Mouse (Mus musculus): Measurements from ENCODE around the gene Elp1. TPM values are rescaled to one million over a fixed set of nuclear protein-coding genes. Genes with fewer than 3 reads are reported as not detected.

The Elp1 gene
- polyA plus RNA-seq, 2 experiments, result 11.8 to 13.4 TPM

- H3K4me1 ChIP-seq (replicated peaks; ENCODE audit: control insufficient read depth in 2 of 2, insufficient read depth in 2 of 2, low read length in 1 of 2), result no peaks in the 10 kb centered on the region; a peak in 1 of 4 replicates
- H3K36me3 ChIP-seq (replicated peaks; ENCODE audit: control insufficient read depth, insufficient read depth, low read depth), result peaks cover 3% of the 10 kb centered on the region; the same call in 1 of the 2 replicates
- H3K9ac ChIP-seq (replicated peaks), result no peak overlapping the region
- no peak for ATAC-seq (ENCODE audit: insufficient read depth)
- WGBS (ENCODE audit: insufficient replicate concordance), result 77% methylated on average over 4 of the region's 4 CpGs
- no peak overlapping the region for H3K4me2 ChIP-seq (ENCODE audit: low read depth)
- no peak overlapping the region for H3K27ac ChIP-seq
- no peak for DNase-seq (ENCODE audit: low read depth in 3 of 3, low spot score in 3 of 3)
- H3K9me3 ChIP-seq (ENCODE audit: control insufficient read depth, low read length), result no peaks in the 10 kb centered on the region
- no peak overlapping the region for H3K4me3 ChIP-seq (ENCODE audit: insufficient read depth in 1 of 2, low read depth in 2 of 2, low read length in 2 of 2)
- H3K27me3 ChIP-seq (ENCODE audit: control insufficient read depth, insufficient read depth, low read length), result no peaks in the 10 kb centered on the region
- TF ChIP-seq CTCF (IDR thresholded peaks at IDR 0.05; ENCODE audit: low read depth), result no peak
- TF ChIP-seq EP300 (IDR thresholded peaks at IDR 0.05; ENCODE audit: low read depth), result no peak
Measured at GRCm38 (mm10) chr4:56844911-56845310, 42.8 kb upstream of the Elp1 start.

GRCm38 (mm10) chr4:56843963-56844362 is 41.8 kb upstream of the Elp1 start:
- H3K27me3 ChIP-seq (ENCODE audit: control insufficient read depth, insufficient read depth, low read length), result no peaks in the 10 kb centered on the region
- ATAC-seq (ENCODE audit: insufficient read depth) (no peak), DNase-seq (ENCODE audit: low read depth in 3 of 3, low spot score in 3 of 3) (no peak)
- H3K27ac ChIP-seq, result no peak overlapping the region
- 75% methylated on average over 2 of the region's 2 CpGs for WGBS (ENCODE audit: insufficient replicate concordance)
- no peaks in the 10 kb centered on the region for H3K9me3 ChIP-seq (ENCODE audit: control insufficient read depth, low read length)
- no peak for TF ChIP-seq EP300 (IDR thresholded peaks at IDR 0.05; ENCODE audit: low read depth)
- peak; percentile 58 for TF ChIP-seq CTCF (IDR thresholded peaks at IDR 0.05; ENCODE audit: low read depth)
- H3K36me3 ChIP-seq (replicated peaks; ENCODE audit: control insufficient read depth, insufficient read depth, low read depth), result peaks cover 3% of the 10 kb centered on the region; the same call in 1 of the 2 replicates
- no peak overlapping the region for H3K4me2 ChIP-seq (ENCODE audit: low read depth)
- no peaks in the 10 kb centered on the region; a peak in 1 of 4 replicates for H3K4me1 ChIP-seq (replicated peaks; ENCODE audit: control insufficient read depth in 2 of 2, insufficient read depth in 2 of 2, low read length in 1 of 2)
- H3K9ac ChIP-seq (replicated peaks), result no peak overlapping the region
- no peak overlapping the region for H3K4me3 ChIP-seq (ENCODE audit: insufficient read depth in 1 of 2, low read depth in 2 of 2, low read length in 2 of 2)

GRCm38 (mm10) chr4:56842501-56842900 is 40.4 kb upstream of the Elp1 start:
- Histone ChIP-seq H3K9ac (replicated peaks) (no peak overlapping the region), H3K9me3 (ENCODE audit: control insufficient read depth, low read length) (no peaks in the 10 kb centered on the region), H3K4me1 (replicated peaks; ENCODE audit: control insufficient read depth in 2 of 2, insufficient read depth in 2 of 2, low read length in 1 of 2) (no peaks in the 10 kb centered on the region; a peak in 1 of 4 replicates), H3K27me3 (ENCODE audit: control insufficient read depth, insufficient read depth, low read length) (no peaks in the 10 kb centered on the region), H3K4me2 (ENCODE audit: low read depth) (no peak overlapping the region), H3K4me3 (ENCODE audit: insufficient read depth in 1 of 2, low read depth in 2 of 2, low read length in 2 of 2) (no peak overlapping the region), H3K36me3 (replicated peaks; ENCODE audit: control insufficient read depth, insufficient read depth, low read depth) (peaks cover 3% of the 10 kb centered on the region; the same call in 1 of the 2 replicates), H3K27ac (no peak overlapping the region)
- no peak for TF ChIP-seq CTCF (IDR thresholded peaks at IDR 0.05; ENCODE audit: low read depth)
- no peak for TF ChIP-seq EP300 (IDR thresholded peaks at IDR 0.05; ENCODE audit: low read depth)
- ATAC-seq (ENCODE audit: insufficient read depth), result no peak
- WGBS (ENCODE audit: insufficient replicate concordance), result 52% methylated on average over 7 of the region's 7 CpGs
- DNase-seq (ENCODE audit: low read depth in 3 of 3, low spot score in 3 of 3), result no peak

- no peak overlapping the region for H3K4me2 ChIP-seq (ENCODE audit: low read depth)
- H3K9ac ChIP-seq (replicated peaks), result no peak overlapping the region
- no peak overlapping the region for H3K27ac ChIP-seq
- 72% methylated on average over 3 of the region's 3 CpGs for WGBS (ENCODE audit: insufficient replicate concordance)
- no peaks in the 10 kb centered on the region for H3K9me3 ChIP-seq (ENCODE audit: control insufficient read depth, low read length)
- TF ChIP-seq EP300 (IDR thresholded peaks at IDR 0.05; ENCODE audit: low read depth), result no peak
- TF ChIP-seq CTCF (IDR thresholded peaks at IDR 0.05; ENCODE audit: low read depth), result no peak
- H3K4me3 ChIP-seq (ENCODE audit: insufficient read depth in 1 of 2, low read depth in 2 of 2, low read length in 2 of 2), result no peak overlapping the region
- H3K27me3 ChIP-seq (ENCODE audit: control insufficient read depth, insufficient read depth, low read length), result no peaks in the 10 kb centered on the region
- H3K4me1 ChIP-seq (replicated peaks; ENCODE audit: control insufficient read depth in 2 of 2, insufficient read depth in 2 of 2, low read length in 1 of 2), result no peaks in the 10 kb centered on the region; a peak in 1 of 4 replicates
- no peak for DNase-seq (ENCODE audit: low read depth in 3 of 3, low spot score in 3 of 3)
- H3K36me3 ChIP-seq (replicated peaks; ENCODE audit: control insufficient read depth, insufficient read depth, low read depth), result peaks cover 3% of the 10 kb centered on the region; the same call in 1 of the 2 replicates
- no peak for ATAC-seq (ENCODE audit: insufficient read depth)
Measured at GRCm38 (mm10) chr4:56840297-56840696, 38.2 kb upstream of the Elp1 start.

GRCm38 (mm10) chr4:56837661-56838060 is 35.5 kb upstream of the Elp1 start:
- DNase-seq (ENCODE audit: low read depth in 3 of 3, low spot score in 3 of 3) (no peak), ATAC-seq (ENCODE audit: insufficient read depth) (no peak)
- Histone ChIP-seq H3K4me2 (ENCODE audit: low read depth) (no peak overlapping the region), H3K4me3 (ENCODE audit: insufficient read depth in 1 of 2, low read depth in 2 of 2, low read length in 2 of 2) (no peak overlapping the region), H3K9ac (replicated peaks) (no peak overlapping the region), H3K36me3 (replicated peaks; ENCODE audit: control insufficient read depth, insufficient read depth, low read depth) (no peaks in the 10 kb centered on the region; the same call in 1 of the 2 replicates), H3K27ac (no peak overlapping the region), H3K9me3 (ENCODE audit: control insufficient read depth, low read length) (no peaks in the 10 kb centered on the region), H3K27me3 (ENCODE audit: control insufficient read depth, insufficient read depth, low read length) (no peaks in the 10 kb centered on the region), H3K4me1 (replicated peaks; ENCODE audit: control insufficient read depth in 2 of 2, insufficient read depth in 2 of 2, low read length in 1 of 2) (no peaks in the 10 kb centered on the region; a peak in 1 of 4 replicates)
- TF ChIP-seq EP300 (IDR thresholded peaks at IDR 0.05; ENCODE audit: low read depth) (no peak), CTCF (IDR thresholded peaks at IDR 0.05; ENCODE audit: low read depth) (no peak)
- 81% methylated on average over 6 of the region's 6 CpGs for WGBS (ENCODE audit: insufficient replicate concordance)

Measured in liver, embryonic 14.5 days (tissue).